Mouse (Mus musculus): ENCODE data around the gene Evl.

Gene Evl

DNA sequence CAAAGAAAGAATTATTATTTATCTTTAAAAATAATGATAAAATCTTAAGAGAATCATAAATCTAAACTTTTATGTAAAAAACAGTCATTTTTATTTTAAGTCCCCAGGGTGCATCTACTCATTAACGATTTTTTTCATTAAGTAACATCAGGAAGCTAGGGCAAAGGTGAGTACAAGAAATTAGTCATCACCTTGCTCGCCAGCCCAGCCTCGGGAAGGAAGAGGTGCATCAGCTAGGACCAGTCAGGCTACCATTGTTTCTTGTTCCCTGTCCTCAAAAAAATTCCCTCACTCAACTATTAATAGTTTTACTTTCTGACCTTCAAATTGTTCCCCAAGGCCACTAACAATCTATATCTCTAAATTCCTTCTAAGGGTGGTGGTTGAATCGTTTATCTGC is 123.8 kb downstream of the Evl start:
- in situ Hi-C loops (cut with MboI; ENCODE audit: low pct_unique_long_range_greater_than_20kb in 1 of 2, low sequenced_read_pairs in 2 of 2, unreplicated experiment in 1 of 2) = no loop called here

DNA sequence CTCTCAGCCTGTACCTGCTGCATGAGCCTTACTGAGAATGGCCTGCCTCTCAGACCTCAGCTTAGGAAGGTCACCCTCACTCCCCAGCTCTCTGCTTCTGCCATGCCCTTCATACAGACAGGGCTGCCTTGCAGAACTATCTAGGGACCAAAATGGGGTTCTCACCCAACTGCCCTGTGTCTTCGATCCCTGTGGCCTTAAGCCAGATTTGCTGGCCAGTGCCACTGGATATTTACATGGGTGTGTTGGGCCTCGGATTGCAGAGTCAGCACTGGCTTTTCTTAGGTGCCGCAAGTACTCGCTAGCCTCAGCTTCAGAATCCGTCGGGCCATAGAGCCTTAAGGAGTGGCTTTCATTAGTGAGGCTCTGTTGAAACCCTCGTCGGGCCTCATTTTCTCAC is 126.3 kb downstream of the Evl start:
- in situ Hi-C loops (cut with MboI; ENCODE audit: low pct_unique_long_range_greater_than_20kb in 1 of 2, low sequenced_read_pairs in 2 of 2, unreplicated experiment in 1 of 2) = no loop called here

DNA sequence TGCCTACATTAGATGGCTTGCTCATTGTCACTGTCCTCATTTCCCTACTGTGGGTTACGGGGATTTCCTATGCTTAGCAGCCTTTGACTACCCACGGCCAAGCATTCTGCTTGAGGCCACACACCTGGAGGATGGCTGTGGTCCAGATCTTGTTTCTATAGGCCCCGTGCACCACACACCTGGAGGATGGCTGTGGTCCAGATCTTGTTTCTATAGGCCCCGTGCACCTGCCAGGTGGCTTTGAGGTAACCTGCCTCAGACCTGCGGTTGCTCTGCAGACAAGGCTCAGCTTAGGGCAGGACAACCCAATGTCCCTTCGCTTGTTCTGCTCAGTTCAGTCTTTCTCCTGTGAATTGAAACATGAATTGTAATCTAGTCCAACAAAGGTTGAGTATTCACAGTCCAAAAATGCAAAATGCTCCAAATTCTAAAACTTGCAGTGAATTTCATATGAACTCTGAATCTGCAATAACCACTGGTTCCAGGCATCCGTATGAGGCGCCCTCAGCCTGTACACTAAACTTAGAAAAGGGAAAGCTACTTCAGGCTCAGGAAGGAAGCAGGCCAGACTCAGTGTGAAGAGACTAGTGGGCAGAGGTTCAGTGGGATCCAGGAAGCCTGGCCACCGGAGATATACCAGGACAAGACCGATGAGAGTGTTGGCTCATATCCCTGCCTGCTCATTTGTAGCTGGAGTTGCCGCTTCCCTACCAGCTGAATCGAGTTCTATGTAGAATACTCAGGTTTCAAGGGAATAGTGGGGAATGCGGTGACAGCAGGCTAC is 127.9 kb downstream of the Evl start:
- in situ Hi-C loops (cut with MboI; ENCODE audit: low pct_unique_long_range_greater_than_20kb in 1 of 2, low sequenced_read_pairs in 2 of 2, unreplicated experiment in 1 of 2) = no loop called here

DNA sequence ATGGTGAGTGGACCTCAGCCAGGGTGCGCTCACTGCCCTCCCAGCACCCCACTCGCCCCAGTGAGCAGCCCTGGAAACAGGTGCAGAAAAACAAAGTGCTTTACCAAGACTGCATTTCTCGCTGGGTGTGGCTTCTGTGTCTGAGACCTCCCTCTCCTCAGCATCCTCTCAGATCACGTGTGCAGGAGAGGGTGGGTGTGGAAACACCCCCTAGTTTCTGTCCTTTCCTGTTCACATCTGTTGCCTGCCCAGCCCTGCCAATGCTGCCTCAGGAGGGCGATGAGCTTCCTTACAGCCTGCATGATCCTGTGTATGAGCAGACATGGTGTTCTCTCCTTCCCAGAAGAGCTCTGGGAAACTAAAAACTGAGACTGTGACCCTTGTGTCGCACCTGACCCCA is 131.9 kb downstream of the Evl start:
- in situ Hi-C loops (cut with MboI; ENCODE audit: low pct_unique_long_range_greater_than_20kb in 1 of 2, low sequenced_read_pairs in 2 of 2, unreplicated experiment in 1 of 2) = no loop called here

DNA sequence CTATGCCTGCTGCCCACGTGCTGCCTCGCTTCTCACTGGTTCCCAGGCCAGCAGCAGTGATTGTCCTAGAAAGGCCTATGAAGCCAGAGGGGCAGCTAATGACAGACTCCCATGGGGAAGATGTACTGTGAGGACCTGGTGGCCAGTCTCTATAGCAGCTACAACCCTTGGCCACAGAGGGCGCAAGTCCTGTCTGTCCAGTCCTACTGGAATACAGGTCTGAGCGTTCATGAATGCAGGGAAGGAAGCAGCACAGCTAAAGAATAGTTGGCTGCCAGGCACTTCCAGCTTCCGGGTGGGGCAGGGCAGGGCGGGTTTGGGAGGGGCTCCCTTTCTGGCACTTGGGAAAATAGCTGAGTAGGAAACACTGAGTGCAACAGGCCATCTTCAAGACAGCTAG is 132.4 kb downstream of the Evl start:
- in situ Hi-C loops (cut with MboI; ENCODE audit: low pct_unique_long_range_greater_than_20kb in 1 of 2, low sequenced_read_pairs in 2 of 2, unreplicated experiment in 1 of 2) = no loop called here

DNA sequence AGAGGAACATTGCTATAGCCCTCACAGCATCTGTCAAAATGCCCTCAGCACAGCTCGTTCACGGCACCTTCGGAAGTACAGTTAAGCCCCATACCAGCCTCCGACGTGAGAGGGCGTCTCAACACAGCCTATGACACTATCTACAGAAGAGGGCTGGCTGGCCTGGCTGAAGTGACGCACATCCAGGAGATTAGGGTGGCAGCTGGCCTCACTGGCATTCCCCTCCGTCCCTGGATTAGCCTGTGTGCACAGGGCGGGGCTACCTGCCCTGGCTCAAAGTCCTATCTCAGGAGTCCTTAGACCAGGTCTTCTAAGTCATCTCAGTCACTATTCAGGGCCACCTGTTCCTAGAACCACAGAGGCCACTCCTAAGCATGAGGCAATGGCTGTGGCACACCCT is 134.6 kb downstream of the Evl start:
- in situ Hi-C loops (cut with MboI; ENCODE audit: low pct_unique_long_range_greater_than_20kb in 1 of 2, low sequenced_read_pairs in 2 of 2, unreplicated experiment in 1 of 2) = no loop called here

DNA sequence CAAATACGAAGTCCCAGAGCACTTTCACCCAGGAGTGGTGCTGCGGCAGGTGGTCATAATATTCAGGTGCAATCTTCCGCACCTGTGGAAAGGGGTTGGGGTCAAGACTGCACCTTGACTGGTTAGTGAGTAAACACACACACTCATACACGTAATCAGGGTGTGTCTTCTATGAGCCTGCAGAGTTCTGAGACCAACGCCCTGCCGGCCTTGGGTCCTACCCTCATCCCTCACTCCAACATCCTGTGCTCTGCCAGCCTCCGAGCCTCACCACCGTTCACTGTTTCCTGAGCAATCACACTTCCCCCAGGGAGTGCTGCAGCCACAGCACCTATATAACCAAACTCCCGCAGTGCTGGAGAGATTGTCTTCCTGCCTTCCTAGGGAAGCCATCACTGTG is 136.0 kb downstream of the Evl start:
- in situ Hi-C loops (cut with MboI; ENCODE audit: low pct_unique_long_range_greater_than_20kb in 1 of 2, low sequenced_read_pairs in 2 of 2, unreplicated experiment in 1 of 2) = no loop called here

DNA sequence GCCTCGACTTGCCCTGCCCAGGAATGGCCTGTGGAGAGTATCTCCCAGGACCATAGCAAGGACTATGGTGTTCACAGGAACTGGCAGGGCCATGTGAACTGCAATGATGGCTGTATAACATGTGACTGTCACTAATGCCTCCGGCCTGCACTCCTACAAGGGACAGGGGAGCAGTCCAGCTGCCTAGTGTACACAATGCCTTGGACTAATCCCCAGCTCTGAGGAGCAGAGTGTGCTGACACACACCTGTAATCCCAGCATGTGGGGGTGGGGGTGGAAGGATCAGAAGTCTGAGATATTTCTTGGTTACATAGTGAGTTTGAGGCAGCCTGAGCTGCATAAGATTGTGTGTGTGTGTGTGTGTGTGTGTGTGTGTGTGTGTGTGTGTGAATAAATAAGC is 139.1 kb downstream of the Evl start:
- in situ Hi-C loops (cut with MboI; ENCODE audit: low pct_unique_long_range_greater_than_20kb in 1 of 2, low sequenced_read_pairs in 2 of 2, unreplicated experiment in 1 of 2) = no loop called here

DNA sequence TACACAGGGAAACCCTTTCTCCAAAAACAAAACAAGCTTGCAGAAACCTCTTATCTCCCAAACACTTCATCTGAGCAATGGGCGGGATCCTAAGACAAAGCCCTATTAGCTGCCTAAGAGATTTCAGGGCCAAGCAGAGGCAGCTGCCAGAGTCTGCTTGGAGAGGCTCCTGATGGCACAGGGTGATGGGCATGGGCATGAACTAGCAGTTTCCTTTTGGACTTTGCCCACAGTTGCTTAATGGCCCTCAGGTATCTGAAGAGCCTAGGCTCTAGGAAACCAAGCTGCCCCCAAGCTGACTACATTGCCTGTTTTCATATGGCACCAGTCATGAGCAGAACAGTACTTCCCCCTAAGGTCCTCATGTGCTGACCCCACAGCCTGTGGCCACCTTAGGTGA is 139.7 kb downstream of the Evl start:
- in situ Hi-C loops (cut with MboI; ENCODE audit: low pct_unique_long_range_greater_than_20kb in 1 of 2, low sequenced_read_pairs in 2 of 2, unreplicated experiment in 1 of 2) = no loop called here

DNA sequence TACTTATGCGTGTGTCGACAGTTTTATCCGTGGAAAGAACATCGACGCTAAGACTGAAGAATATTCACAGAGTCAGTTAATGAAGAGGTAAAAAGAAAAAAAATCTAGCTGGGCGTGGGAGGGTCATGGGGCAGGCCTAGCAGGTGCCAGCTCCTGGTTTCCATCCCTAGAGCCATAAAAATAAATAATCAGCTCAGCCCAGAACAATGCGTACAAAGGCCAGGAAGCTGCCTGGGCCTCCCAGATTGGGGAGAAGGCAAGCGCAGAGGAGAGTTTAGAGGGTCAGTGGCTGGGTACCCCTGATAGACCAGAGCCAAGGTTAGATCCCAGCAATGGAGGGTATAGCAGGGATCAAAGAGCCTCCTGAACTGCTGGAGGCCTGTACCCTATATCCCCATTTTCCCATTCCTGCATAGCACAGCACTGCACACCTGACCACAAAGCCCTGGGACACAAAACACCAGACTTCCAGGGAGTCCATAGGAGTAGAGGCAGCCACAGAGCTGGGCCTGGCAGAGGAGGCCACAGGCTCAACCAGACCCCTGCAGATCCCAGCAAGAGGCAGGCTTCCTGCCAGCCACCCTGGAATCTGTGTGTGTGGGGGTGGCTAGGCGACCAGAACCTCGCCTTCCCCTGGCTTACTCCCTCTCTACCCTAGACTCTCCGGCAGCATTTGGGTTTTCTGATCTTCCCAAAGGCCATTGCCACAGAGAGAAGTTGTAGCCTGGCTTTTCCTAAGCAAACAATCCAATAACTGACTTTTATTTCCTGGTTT is 144.4 kb downstream of the Evl start:
- in situ Hi-C loops (cut with MboI; ENCODE audit: low pct_unique_long_range_greater_than_20kb in 1 of 2, low sequenced_read_pairs in 2 of 2, unreplicated experiment in 1 of 2) = no loop called here

DNA sequence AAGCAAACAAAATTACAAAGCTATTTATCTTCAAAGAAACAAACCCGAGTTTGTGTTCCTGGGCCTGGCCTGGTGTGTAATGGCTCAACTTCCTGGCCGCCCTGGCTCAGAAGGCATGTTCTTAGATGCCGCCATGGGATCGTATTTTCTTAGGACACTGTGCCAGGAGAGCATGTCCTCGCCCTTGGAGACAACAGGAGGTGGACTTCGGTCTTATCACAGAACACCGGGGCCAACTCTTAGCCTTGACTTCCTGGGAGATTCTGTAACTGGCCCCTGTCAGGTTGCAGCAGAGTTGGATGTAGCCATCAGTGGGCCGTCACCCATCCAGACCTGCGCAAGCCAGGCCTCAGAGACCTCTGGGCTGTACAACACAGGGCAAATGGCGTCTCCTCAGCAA is 145.1 kb downstream of the Evl start:
- in situ Hi-C loops (cut with MboI; ENCODE audit: low pct_unique_long_range_greater_than_20kb in 1 of 2, low sequenced_read_pairs in 2 of 2, unreplicated experiment in 1 of 2) = no loop called here

DNA sequence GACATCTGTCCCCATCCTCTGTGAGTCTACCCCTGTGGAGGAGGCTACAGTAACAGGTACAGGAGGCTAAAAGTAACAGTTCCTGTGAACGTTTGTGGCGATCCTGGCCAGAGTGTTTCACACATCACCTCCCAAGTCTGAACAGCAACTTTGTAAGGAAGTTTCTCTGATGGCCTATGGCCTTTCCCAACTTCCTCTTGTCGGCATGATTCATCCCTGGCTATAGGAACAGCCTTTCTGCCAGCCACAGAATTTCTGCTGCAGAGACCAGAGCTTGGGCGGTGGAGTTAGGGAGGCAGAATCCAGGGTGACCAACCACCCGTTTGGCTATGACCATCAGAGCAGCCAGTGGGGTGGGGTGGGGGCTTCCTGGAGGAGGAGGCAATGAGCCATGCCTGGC is 145.5 kb downstream of the Evl start:
- in situ Hi-C loops (cut with MboI; ENCODE audit: low pct_unique_long_range_greater_than_20kb in 1 of 2, low sequenced_read_pairs in 2 of 2, unreplicated experiment in 1 of 2) = no loop called here

DNA sequence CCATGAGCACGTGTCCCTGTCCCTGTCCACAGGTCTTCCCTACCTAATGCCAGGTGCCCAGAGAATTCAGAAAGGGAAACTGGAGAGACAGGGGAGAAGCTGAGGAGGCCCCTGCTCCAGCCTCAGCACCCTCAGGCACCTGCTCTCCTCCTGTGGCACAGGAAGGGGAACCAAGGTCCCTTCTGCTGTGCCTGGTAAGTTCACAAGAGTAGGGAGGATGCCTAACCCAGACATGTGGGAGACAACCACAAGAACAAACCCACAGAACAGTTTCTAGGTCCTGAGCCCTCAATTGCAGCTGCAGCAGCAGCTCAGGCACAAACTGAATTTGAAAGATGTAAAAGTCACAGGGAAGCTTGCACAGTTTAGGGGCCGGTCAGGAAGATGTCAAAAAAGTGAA is 146.7 kb downstream of the Evl start:
- in situ Hi-C loops (cut with MboI; ENCODE audit: low pct_unique_long_range_greater_than_20kb in 1 of 2, low sequenced_read_pairs in 2 of 2, unreplicated experiment in 1 of 2) = no loop called here

DNA sequence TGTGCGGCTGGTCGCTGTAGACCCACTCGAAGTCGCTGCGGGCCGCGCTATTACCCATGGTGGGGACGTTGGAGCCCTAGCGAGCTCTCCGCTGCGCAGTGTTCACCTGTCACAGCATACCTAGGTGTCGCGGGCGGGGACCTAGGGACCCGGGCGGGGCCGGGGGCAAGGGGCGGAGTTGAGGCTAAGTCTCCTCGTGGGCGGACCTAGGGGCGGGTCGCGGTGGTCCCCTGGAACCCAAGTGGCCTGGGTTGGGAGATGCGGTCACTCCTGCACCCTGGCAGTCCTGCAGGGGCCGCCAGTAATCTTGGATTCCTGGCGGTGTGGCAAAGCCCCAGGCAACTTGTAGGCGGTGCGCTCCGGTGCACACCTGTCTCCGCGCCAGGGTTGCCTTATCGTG is 147.7 kb downstream of the Evl start, which contains the start of gene Degs2:
Gene Degs2 (minus strand): TSS at position 131 of the 400 bp plus-strand sequence.
- in situ Hi-C loops (cut with MboI; ENCODE audit: low pct_unique_long_range_greater_than_20kb in 1 of 2, low sequenced_read_pairs in 2 of 2, unreplicated experiment in 1 of 2) = no loop called here

DNA sequence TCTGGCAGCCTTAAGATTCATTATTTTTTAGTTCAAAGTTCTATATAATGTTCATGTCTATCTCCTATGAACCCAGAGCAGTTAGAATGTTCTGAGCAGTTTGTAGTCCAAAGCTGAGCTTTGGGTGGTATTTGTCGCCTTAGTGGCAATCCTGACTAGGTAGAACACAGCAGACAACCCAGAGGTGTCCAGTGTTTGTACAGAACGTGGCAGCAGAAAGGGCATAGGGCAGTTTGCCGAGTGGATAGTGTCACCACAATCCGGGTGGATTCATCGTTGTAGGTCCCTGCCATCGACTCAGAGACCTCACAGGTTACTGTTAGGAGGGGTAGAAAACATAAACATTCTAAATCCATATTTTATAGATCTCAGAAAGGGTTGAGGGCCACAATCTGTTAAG is 151.0 kb downstream of the Evl start:
- in situ Hi-C loops (cut with MboI; ENCODE audit: low pct_unique_long_range_greater_than_20kb in 1 of 2, low sequenced_read_pairs in 2 of 2, unreplicated experiment in 1 of 2) = no loop called here

DNA sequence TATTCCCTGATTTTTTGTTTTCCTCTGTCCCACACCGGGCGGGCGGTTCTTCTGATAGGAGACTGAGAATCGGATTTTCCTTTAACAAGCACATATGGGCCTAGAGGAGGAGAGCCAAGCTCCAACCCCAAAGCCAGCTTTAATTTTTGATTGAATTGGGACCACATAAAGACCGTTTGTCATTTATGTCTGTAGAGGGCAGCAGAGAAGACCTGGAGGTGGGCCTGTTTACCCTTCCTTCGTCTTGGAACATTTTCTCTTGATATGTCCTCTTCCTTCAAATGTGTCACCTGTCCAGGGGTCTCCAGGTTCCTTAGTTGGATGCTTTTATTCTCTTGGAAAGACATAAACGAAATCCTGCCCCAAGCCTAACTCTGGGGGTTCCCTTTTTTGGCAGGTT is 151.6 kb downstream of the Evl start:
- in situ Hi-C loops (cut with MboI; ENCODE audit: low pct_unique_long_range_greater_than_20kb in 1 of 2, low sequenced_read_pairs in 2 of 2, unreplicated experiment in 1 of 2) = no loop called here

DNA sequence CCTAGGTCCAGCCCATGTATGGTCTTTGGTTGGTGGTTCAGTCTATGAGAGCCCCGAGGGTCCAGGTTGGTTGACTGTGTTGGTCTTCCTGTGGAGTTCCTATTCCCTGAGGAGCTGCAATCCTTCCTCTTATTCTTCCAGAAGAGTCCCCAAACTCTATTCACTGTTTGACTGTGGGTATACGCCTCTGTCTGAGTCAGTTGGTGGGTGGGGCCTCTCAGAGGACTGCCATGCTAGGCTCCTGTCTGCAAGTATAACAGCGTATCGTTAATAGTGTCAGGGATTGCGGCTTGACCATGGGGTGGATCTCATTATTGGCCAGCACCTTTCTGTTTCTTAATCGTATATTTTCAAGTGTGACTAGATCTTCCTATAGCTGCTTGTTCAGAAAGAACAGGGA is 154.9 kb downstream of the Evl start:
- in situ Hi-C loops (cut with MboI; ENCODE audit: low pct_unique_long_range_greater_than_20kb in 1 of 2, low sequenced_read_pairs in 2 of 2, unreplicated experiment in 1 of 2) = no loop called here

DNA sequence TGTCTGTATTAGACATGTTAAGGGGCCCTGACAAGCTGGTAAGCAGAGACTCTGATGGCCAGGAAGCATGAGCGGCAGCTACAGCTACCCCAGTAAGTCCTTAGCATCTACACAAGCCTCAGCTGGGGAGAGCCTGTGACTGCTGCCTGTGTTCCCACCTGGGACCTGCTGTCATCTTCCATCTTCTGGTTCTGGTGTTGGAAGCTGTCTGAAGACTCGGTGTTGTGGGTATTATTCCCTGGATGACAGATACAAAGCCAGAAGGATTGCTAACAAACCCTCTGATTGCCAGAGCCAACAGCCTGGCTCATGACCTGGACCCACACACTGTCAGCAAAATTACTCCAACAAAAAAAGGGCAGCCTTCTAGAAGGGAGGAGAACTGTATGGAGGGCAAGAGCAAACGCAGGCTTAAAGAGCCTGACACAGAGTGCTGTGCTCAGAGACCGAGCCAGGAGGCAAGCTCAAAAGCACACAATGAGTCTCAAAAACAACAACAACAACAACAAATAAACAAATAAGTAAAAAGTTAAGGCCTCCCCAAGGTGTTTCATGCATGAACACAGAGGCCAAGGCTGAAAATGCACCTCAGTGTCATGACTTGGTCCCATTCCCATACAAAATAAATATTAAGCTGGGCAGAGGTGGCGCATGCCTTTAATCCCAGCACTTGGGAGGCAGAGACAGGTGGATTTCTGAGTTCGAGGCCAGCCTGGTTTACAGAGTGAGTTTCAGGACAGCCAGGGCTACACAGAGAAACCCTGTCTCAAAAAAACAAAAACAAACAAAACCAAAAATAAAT is 155.6 kb downstream of the Evl start:
- in situ Hi-C loops (cut with MboI; ENCODE audit: low pct_unique_long_range_greater_than_20kb in 1 of 2, low sequenced_read_pairs in 2 of 2, unreplicated experiment in 1 of 2) = no loop called here

DNA sequence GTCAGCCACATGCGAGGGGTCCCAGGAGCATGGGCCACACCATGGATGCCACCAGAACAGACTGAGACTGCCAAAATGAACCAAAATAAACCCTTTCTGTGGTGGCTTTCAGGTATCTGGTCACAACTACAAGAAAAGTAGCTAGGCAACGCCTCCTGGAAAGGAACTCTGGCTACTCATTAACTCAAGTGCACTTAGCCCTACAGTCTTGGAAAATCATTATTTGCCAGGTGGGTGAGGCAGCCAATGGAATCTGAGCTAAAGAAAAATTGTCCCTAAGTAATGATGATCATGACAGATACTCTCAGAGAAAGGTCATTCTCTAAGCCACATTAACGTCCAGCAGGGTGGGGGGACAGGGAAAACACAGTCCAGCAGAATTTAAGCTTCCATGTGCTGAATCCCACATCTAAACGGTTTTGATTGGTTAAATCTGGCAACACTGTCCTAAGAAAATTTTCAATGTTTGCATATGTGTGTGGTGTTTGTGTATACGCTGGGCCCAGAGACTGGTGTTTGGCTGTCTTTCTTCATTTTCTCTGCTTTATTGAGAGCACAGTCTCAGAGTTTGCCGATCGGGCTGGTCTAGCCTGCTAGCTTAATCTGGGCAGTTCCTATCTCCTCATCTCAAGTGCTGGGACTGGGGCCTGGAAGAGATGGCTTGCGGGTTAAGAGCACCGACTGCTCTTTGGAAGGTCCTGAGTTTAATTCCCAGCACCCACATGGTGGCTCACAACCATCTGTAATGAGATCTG is 156.5 kb downstream of the Evl start:
- in situ Hi-C loops (cut with MboI; ENCODE audit: low pct_unique_long_range_greater_than_20kb in 1 of 2, low sequenced_read_pairs in 2 of 2, unreplicated experiment in 1 of 2) = no loop called here
